Mouse (Mus musculus) heart, embryonic 10.5 days (tissue): ENCODE results near the gene Cubn. TPM values are rescaled to one million over a fixed set of nuclear protein-coding genes. Genes with fewer than 3 reads are reported as not detected.

Source experiments
- DNase-seq: peaks from one replicate; pipeline ENCODE4 v3.0.0-alpha.2; 2017; ENCODE audit warnings: low spot score
- H3K27ac ChIP-seq: fragments of 300-500 bp; sonication (generic); 2 replicates; pipeline ENCODE4 v1.5.1; 2016; ENCODE audit warnings: mild to moderate bottlenecking
- H3K27me3 ChIP-seq: fragments of 300-500 bp; sonication (generic); 2 replicates; pipeline ENCODE4 v1.6.1; 2016; ENCODE audit warnings: mild to moderate bottlenecking; ENCODE audit not compliant: poor library complexity, insufficient read depth, severe bottlenecking
- H3K36me3 ChIP-seq: fragments of 300-500 bp; sonication (generic); 2 replicates; pipeline ENCODE4 v1.6.1; 2016; ENCODE audit warnings: mild to moderate bottlenecking, moderate library complexity
- H3K4me1 ChIP-seq: fragments of 300-500 bp; sonication (generic); 2 replicates; pipeline ENCODE4 v1.6.1; 2016; ENCODE audit warnings: mild to moderate bottlenecking
- H3K4me3 ChIP-seq: fragments of 300-500 bp; sonication (generic); 2 replicates; pipeline ENCODE4 v1.5.1; 2016; ENCODE audit warnings: mild to moderate bottlenecking, moderate library complexity
- H3K9me3 ChIP-seq: fragments of 300-500 bp; sonication (generic); 2 replicates; pipeline ENCODE4 v1.6.1; 2016; ENCODE audit warnings: mild to moderate bottlenecking, moderate library complexity
- WGBS: fragments of 180-500 bp; shearing (Covaris S2); methylation state at CpG from one replicate; pipeline ENCODE4 v1.1.7; 2016; 5-methylcytosine and 5-hydroxymethylcytosine counted together
- polyA plus RNA-seq: library from polyadenylated mRNA; unstranded; fragments of >200 nt; fragmentation: Nextera tagmentation; extraction: Ambion mirVana; gene quantifications from 2 replicates; pipeline ENCODE4 v1.2.1, GENCODE M21; 2016

The Cubn gene
- polyA plus RNA-seq, 1 experiment from 2014 or later = 0.34 TPM

DNA sequence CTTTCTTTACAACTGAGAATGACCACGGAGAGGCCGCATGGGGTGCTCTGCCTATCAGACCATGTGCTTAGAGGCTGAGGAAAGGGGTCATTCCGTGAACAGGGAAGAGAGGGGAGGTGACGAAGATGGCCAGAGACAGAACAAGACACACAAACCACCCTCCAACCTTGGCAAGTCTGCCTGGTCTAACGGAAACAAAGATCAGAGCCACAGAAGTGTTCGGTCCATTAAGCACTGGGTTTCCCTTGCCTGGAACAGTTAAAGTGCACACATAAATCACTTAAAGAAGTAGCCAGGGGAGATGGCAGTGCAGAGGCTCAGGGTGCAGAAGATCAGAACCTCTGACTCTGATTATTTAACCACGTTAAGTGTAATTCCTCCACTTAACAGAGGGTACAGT lies 257.7 kb downstream of the Cubn start:
- H3K4me1 ChIP-seq = peaks cover 21% of the 10 kb centered on the region
- H3K9me3 ChIP-seq = no peaks in the 10 kb centered on the region
- no peaks in the 10 kb centered on the region for H3K27me3 ChIP-seq
- no peak overlapping the region for H3K4me3 ChIP-seq
- no peak for DNase-seq
- H3K27ac ChIP-seq = no peak overlapping the region
- peaks cover 5% of the 10 kb centered on the region; the same call in 1 of the 2 replicates for H3K36me3 ChIP-seq
- WGBS = 48% methylated on average over 7 of the region's 7 CpGs

DNA sequence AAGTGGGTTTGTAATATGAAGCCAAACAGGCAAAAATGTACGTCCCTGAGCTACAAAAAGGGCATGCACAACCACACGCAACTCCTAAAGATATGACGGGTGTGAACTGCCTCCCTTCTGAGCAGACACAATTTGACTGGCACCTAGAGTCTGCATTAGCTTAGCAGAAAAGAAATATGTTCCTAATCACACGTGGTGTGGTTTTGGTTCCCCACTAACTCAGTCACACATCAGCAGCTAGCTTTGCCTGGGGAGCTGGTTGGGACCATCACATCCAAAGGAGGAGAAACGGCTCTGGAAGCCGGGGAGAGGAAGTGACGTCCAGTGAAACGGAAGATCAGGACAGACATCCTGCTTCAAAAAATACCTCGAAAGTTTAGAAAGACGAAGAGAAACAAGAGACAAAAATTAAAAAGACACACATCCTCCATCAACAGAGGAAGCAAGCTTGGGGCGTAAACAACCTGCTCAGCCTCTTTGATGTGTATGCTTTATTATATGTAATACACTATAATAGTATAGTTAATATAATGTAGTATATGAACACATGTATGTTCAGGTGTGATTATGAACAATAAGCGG lies 258.3 kb downstream of the Cubn start:
- Histone ChIP-seq H3K4me1 (peaks cover 21% of the 10 kb centered on the region), H3K27me3 (no peaks in the 10 kb centered on the region), H3K27ac (no peak overlapping the region), H3K4me3 (no peak overlapping the region), H3K9me3 (no peaks in the 10 kb centered on the region), H3K36me3 (peaks cover 5% of the 10 kb centered on the region; the same call in 1 of the 2 replicates)
- DNase-seq = no peak
- WGBS = 75% methylated on average over 12 of the region's 12 CpGs

DNA sequence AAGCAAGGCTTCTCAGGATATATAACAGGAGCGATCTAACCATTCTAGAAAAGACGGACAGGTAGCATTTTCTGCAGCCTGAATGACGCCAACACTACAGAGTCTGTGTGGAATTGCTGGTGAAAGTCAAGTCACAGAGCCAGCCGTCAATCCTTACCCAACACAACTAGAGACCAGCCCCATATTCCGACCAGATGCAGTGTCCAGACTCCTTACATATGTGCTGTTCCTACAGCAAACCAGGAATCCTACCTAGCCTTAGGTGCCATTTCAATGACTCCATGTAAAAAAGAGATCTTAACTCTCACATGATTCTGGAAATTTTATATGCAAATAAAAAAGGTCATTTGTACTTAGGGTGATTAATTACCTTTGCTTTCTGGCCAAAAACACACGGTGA lies 259.3 kb downstream of the Cubn start:
- Histone ChIP-seq H3K9me3 (no peaks in the 10 kb centered on the region), H3K27me3 (no peaks in the 10 kb centered on the region), H3K4me3 (no peak overlapping the region), H3K27ac (no peak overlapping the region), H3K4me1 (peaks cover 21% of the 10 kb centered on the region), H3K36me3 (peaks cover 5% of the 10 kb centered on the region; the same call in 1 of the 2 replicates)
- WGBS = 89% methylated on average over 6 of the region's 6 CpGs
- no peak for DNase-seq

DNA sequence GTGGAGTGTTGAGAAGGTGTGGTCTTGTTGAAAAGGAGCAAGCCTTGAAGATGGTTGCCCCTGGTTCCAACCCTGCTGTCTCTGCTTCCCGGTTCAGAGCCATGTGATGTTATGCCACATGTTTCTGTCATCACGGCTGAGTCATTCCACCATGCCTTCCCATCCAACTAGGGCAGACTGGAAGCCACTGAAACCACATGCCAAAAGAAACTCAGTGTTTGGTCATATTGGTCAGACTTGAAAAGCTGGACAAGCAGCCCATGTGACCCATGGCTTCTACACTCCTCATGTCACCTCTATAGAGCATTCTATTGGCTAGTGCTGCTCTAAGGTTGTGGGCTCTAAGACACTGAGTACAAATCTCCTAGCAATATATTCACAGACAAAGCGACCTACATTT lies 261.9 kb downstream of the Cubn start:
- Histone ChIP-seq H3K9me3 (no peaks in the 10 kb centered on the region), H3K27ac (no peak overlapping the region), H3K27me3 (no peaks in the 10 kb centered on the region), H3K4me1 (peaks cover 15% of the 10 kb centered on the region; the same call in 1 of the 2 replicates), H3K36me3 (peaks cover 5% of the 10 kb centered on the region; the same call in 1 of the 2 replicates), H3K4me3 (no peak overlapping the region)
- no peak for DNase-seq
- 83% methylated on average over 3 of the region's 3 CpGs for WGBS

Other genes starting within 250 kb of the Cubn start
- gene Rsu1, start 220.4 kb downstream of the Cubn start, polyA plus RNA-seq = 130 and 133 TPM in 2 replicates
- 8.7 and 10.4 TPM in 2 replicates for gene Trdmt1, start 52.9 kb upstream of the Cubn start, polyA plus RNA-seq
- gene Vim, start 82.1 kb upstream of the Cubn start, polyA plus RNA-seq = 590 and 679 TPM in 2 replicates